Mouse (Mus musculus) megakaryocyte, embryonic 14.5 days (primary cell): ENCODE results near the gene Pdgfb.

Source experiments
- FLI1 ChIP-seq: IDR thresholded peaks from 2 replicates; pipeline ENCODE4 v1.6.1; 2012; ENCODE audit warnings: low read length, inconsistent platforms, mixed read lengths
- GATA1 ChIP-seq: IDR thresholded peaks from 3 replicates; pipeline ENCODE4 v1.6.1; 2012; ENCODE audit warnings: mixed read lengths, low read length, inconsistent platforms, borderline replicate concordance

DNA sequence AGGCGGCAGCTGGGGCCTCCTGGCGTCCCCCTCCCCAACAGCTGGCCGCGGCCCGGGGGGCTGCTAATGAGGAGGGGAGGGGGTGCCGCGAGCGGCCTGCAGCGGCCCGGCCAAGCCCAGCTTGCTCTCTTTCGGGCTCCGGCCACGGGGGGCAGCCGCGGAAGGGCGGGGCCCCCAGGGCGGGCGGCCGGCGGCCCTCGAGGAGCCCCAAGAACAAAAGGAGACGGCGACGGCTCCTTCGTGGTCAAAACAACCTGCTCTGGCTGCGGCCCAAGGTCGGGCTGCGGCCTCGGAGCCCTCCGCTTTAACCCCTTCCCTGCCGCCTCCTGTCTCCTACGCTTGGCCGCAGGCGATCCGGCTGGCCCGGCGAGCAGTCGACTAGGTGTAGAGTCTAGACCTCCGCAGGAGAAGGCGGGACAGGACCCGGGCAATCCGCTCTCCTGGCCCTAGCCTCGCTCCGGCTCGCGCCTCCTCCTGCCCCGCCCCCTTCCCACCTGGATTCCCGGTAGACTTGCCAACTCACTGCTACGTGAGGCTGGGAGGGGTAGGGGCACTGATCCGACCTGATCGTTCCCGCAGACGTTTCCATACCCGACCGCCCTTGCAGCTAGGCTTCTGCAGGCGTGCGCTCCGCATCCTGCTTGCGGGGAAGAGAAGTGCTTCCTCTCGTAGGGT is 2.1 kb downstream of the Pdgfb start:
- TF ChIP-seq GATA1 (no peak), FLI1 (no peak)
